Mouse (Mus musculus) gastrocnemius, adult 18-20 months (tissue): Measurements from ENCODE around the gene Olfr282. TPM values are rescaled to one million over a fixed set of nuclear protein-coding genes. Genes with fewer than 3 reads are reported as not detected.

Experiments
- DNase-seq: peaks from one replicate; pipeline ENCODE4 v3.0.0; 2021; ENCODE audit warnings: low spot score
- total RNA-seq, 2 experiments: library from RNA; stranded (reverse); gene quantifications; 2 replicates each; pipeline ENCODE4 v1.2.3; 2021

The Olfr282 gene
- total RNA-seq, 2 experiments from 2014 or later = not detected

DNA sequence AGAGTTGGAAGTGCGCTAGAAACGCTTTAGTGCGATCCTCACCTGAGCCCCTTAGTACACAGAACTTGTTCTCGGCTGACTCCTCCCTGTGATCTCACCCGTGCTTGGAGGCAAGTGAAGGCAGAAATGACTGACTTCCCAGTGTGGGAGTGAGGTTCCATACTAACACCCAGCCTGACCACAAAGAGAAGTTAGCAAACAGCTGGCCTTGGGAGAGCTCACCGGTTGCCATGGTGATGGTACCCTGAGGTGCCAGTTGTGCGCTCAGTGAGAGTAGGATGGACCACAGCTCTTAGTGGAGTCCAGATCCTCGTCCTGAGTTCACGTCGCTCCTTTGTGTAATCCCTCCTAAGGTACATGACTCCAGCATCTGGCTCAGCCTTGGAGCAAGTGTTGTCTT is 43.9 kb downstream of the Olfr282 start:
- DNase-seq = no peak

DNA sequence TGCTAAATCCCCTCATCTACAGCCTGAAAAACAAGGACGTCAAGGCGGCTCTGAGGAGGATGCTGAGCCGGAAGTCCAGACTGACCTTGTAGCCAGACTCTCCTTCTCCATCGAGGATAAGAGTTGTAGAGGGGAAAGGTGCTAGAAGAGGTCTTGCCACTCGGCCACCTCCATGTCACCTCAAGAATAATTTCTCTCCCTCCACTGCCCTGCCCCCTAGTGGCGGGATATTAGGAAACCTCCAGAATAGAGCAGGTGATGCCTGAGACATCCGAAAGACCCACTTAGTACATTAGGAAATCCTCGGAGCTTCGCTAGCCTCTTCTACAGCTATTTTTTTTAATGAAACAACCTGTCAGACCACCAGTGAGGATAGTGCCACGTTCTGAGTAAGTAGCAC is 44.4 kb downstream of the Olfr282 start:
- DNase-seq = peak; percentile 47

DNA sequence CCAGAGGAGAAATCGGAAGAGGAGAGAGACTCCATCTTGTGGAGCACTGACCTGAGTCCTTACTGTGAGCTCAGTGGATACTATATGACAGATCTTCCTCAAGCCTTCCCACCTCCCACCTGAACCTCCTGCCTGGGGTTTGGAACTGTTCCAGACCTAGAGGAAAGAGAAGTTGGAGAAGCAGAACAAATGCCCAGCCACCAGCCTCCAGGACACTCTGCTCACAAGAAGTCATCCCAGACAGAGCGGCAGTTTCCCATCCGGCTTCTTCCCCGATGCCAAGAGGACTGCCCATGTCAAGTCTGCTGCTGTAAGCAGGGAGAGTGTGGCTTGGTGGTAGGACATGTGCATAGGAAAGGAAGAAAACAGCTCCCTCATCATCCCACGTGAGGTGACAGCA is 45.3 kb downstream of the Olfr282 start:
- no peak for DNase-seq

DNA sequence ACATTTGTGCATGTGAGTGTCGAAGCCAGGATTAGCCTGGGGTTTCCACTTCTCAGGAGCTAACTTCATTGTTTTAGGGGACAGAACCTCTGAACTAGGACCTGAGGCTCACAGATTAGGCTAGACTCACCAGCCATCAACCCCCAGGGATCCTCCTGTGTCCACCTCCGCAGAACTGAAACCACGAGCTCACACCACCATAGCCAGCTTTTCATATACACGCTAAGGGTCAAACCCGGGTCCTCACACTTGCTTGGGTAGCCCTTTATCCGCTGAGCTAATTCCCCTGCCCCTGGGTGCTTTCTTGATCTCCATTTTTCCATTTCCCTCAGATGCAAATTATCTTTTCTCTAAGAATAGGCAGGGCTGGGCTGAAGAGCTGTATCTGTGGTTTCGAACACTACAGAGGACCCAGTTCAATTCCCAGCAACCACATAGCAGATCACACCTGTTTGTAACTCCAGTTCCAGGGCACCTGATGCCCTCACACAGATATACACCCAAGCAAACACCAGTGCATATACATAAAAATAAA is 48.6 kb downstream of the Olfr282 start:
- DNase-seq = no peak

DNA sequence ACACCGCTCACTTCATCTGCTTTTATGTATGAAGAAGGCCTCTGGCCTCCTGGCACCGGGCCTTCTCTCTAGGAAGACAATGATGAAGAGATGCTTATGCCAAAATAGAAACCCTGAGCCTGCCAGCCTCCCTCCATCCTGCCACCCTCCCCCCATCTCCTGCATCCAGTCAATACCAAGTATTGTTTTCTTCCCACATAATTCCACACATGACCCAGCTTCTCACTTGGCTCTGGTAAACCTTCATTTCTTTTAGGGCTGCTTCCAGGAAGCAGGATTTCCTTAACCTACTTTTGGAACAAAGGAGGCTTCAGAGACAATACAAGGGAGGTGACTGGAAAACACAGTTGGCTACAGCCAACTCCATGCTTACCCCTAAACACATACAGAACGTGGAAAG is 51.7 kb downstream of the Olfr282 start, which contains the start of gene Lalba:
Gene Lalba, minus strand, starts transcription at position 21 of the 400 bp plus-strand sequence.
- DNase-seq = no peak

DNA sequence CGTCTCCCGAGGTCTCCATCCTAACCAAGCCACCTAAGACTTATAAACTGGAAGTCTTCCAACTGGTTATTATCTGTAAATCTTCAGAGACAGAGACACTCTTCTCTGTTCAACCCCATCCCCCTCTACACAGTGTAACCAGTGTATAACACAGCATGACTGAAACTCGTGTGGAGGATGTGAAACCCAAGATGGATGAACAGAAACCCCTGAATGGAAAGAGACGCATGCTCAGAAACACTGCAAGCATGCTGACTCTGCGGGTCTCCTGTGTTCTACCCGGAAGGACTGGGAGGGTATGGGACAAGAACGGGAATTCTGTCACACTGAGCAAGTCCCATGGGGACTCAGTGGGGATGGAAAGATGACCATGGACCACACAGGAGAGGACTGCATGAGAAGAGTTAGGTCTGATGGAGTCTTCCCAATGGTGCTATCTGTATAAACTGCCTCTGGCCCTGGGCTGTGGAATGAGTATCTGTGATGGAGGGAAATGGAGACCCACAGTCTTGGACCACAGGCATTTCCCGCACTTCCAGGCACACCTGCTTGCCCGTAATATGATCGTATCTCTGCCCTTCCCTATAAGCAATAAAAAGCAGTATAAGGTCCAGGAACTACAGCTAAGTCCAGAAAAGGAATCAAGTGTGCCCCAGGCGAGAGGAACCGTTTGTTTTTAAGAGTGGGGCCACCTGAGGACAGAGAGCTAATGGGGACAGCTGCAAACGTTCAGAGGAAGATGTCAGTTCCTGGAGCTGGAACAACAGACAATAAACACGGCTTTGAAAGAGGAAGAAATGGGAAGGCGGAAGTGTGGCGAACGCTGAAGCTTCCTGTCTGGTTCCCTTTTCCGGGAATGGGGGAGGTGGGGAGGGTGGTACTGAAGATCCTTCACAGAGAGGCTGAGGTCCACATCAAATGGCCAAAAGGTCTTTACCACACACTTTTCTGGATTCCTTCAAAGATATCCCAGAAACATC is 53.2 kb downstream of the Olfr282 start:
- peak; percentile 32 for DNase-seq

DNA sequence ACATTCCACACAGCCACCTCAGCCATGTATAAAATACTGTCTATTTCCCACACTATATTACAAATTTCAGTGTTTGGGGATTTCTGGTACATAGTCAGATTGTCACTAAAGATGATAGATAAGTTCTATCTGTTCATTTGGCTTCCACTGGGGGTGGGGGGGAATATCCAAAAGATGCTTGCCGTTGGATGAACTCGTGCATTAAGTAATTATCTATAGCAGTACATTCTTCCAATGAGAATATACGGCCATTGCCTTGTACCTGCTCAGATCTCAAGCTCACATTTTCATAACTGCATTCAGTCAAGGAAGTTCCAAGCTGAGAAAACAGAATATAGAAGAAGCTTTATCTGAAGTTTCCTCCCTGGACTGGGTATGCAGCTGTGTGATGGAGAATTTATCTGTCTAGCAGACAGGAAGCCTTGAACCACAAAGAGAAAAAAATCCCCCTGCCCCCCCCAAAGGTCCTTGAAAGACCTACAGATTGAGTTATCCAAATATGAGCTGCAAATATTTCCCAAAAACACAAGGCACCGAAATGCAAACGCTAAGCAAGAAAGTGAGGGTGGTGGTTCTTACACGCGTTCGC is 55.5 kb downstream of the Olfr282 start:
- no peak for DNase-seq

Other genes starting within 250 kb of the Olfr282 start
- not detected for gene Olfr288, start 235.7 kb upstream of the Olfr282 start, total RNA-seq
- not detected for gene Gm44579, start 210.2 kb upstream of the Olfr282 start, total RNA-seq
- gene Olfr287, start 210.2 kb upstream of the Olfr282 start, total RNA-seq = not detected
- gene Olfr286, start 196.8 kb upstream of the Olfr282 start, total RNA-seq = not detected
- gene H1fnt, start 173.9 kb upstream of the Olfr282 start, total RNA-seq = not detected
- gene Zfp641, start 135.1 kb upstream of the Olfr282 start, total RNA-seq = 10 to 100 TPM in 1 of 2 experiments, 1 to 10 TPM in 1; 9.5 to 14.4 TPM
- not detected for gene Olfr285, start 113.9 kb upstream of the Olfr282 start, total RNA-seq
- not detected for gene Olfr284, start 90.2 kb upstream of the Olfr282 start, total RNA-seq
- gene Olfr283, start 50.3 kb upstream of the Olfr282 start, total RNA-seq = not detected
- gene Olfr281, start 21.4 kb downstream of the Olfr282 start, total RNA-seq = not detected
- gene OR5BS1P, start 38.7 kb downstream of the Olfr282 start, total RNA-seq = not detected
- gene Lalba, start 51.5 kb downstream of the Olfr282 start, total RNA-seq = not detected
- not detected for gene Olfr279, start 61.2 kb downstream of the Olfr282 start, total RNA-seq
- gene Kansl2, start 103.0 kb downstream of the Olfr282 start, total RNA-seq = 10 to 100 TPM; 60.8 to 60.9 TPM
- 10 to 100 TPM; 21.1 to 24.3 TPM for gene Ccnt1, start 139.7 kb downstream of the Olfr282 start, total RNA-seq
- gene 4930415O20Rik, start 139.8 kb downstream of the Olfr282 start, total RNA-seq = under 1 TPM in 1 of 2 experiments, not detected in 1; 0.91 TPM
- 10 to 100 TPM; 14.3 to 17.9 TPM for gene Adcy6, start 178.9 kb downstream of the Olfr282 start, total RNA-seq
- gene Cacnb3, start 199.6 kb downstream of the Olfr282 start, total RNA-seq = under 1 TPM; 0.64 to 0.85 TPM
- gene Ddx23, start 231.7 kb downstream of the Olfr282 start, total RNA-seq = 10 to 100 TPM; 65.7 to 83.1 TPM
- gene Rnd1, start 246.2 kb downstream of the Olfr282 start, total RNA-seq = 1 to 10 TPM; 2.8 to 3.2 TPM